Mouse (Mus musculus) myocyte (in vitro differentiated cells): ENCODE data around the gene Kcnip1.

Source experiments
- MAX ChIP-seq: IDR thresholded peaks from one replicate; pipeline ENCODE4 v1.6.1; 2011; ENCODE audit warnings: low read depth, mild to moderate bottlenecking, control low read depth
- MYOD1 ChIP-seq, 3 experiments: IDR thresholded peaks; one replicate each; pipeline ENCODE4 v1.6.1; 2011; ENCODE audit warnings: control low read depth in 2 of 3, low read depth in 2 of 3, mild to moderate bottlenecking in 2 of 3, moderate library complexity in 1 of 3; ENCODE audit not compliant: insufficient read length in 2 of 3, control insufficient read depth in 1 of 3
- MYOG ChIP-seq, 3 experiments: IDR thresholded peaks; one replicate each; pipeline ENCODE4 v1.6.1; 2011; ENCODE audit warnings: control low read depth in 2 of 3, low read depth in 2 of 3, mild to moderate bottlenecking in 2 of 3; ENCODE audit not compliant: insufficient read length in 2 of 3, control insufficient read depth in 1 of 3, insufficient read depth in 1 of 3
- USF1 ChIP-seq: IDR thresholded peaks from one replicate; pipeline ENCODE4 v1.6.1; 2011; ENCODE audit warnings: low read depth, mild to moderate bottlenecking, control low read depth, moderate library complexity

DNA sequence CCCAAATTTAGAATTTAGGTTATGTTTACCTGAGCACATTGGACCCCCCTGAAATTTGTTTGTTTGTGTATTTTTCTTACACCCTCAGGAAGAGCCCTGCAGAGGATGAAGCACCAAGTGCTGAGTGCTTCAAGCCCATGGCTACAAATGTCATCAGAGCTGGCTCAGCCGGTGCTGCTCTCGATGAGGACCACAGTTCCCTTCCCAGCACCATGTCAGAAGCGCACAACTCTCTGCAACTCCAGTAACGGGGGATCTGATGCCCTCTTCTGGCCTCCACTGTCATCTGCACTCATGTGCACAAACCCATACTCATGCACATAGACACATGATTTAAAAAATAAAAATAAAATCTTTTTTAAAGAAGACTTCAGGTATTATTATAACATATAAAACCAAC, 128.7 kb downstream of the Kcnip1 start:
- TF ChIP-seq USF1 (no peak), MAX (no peak), MYOD1 (IDR thresholded peaks at IDR 0.05; ENCODE audit: control insufficient read depth in 1 of 3, insufficient read length in 2 of 3, low read depth in 2 of 3) (no peak), MYOG (IDR thresholded peaks at IDR 0.05; ENCODE audit: control insufficient read depth in 1 of 3, insufficient read depth in 1 of 3, insufficient read length in 2 of 3, low read depth in 2 of 3) (no peak)
